Mouse (Mus musculus) kidney, postnatal 36 days (tissue): Measurements from ENCODE around the gene Tgfbr3l.
"Not testable (repeated sequence)": the region's sequence is repeated elsewhere in the genome, so short reads cannot be mapped to it uniquely, and the experiment has no call there.

Experiments used
- DNase-seq, 2 experiments: peaks; one replicate each; pipeline ENCODE4 v3.0.0; 2021 to 2022; ENCODE audit warnings: mixed read lengths in 2 of 2

The Tgfbr3l gene

DNA sequence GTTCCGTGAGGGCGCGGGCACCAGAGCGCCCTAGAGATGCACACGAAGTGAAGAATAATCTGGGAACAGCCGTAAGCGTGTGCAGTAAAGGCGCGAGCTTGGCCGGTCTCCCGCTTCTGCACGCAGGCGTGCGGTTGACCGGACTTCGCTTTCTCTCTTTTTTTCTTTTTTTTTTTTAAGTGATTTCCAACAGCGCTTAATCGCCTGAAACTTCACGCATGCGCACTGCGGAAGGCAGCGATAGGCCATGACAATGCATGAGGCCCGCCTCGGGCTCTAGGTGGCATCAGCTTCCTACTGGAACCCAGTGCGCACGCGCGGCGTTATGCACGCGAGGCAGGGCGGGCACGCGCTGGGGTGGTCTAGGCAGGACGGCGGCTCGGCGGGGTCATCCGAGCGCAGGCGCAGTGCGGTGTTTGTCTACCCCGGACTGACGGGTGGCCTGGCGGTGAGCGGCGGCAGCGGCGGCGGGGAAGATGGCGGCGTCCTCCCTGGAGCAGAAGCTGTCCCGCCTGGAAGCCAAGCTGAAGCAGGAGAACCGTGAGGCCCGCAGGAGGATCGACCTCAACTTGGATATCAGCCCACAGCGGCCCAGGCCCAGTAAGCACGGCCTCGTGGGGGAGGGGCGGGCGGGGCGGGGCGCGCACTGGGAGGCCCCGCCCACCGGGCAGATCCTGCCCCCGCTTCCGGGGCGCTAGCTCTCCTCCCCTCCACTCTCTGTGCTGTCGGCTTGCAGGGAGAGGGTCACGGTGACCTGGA lies 9.4 kb upstream of the Tgfbr3l start, which contains the start of the genes Map2k7 and Gm49320:
Map2k7 (plus strand) TSS at position 307 of the 759 bp plus-strand sequence.
Gm49320 (plus strand) TSS at position 432 of the 759 bp plus-strand sequence.
- peak; percentile 100 for DNase-seq

DNA sequence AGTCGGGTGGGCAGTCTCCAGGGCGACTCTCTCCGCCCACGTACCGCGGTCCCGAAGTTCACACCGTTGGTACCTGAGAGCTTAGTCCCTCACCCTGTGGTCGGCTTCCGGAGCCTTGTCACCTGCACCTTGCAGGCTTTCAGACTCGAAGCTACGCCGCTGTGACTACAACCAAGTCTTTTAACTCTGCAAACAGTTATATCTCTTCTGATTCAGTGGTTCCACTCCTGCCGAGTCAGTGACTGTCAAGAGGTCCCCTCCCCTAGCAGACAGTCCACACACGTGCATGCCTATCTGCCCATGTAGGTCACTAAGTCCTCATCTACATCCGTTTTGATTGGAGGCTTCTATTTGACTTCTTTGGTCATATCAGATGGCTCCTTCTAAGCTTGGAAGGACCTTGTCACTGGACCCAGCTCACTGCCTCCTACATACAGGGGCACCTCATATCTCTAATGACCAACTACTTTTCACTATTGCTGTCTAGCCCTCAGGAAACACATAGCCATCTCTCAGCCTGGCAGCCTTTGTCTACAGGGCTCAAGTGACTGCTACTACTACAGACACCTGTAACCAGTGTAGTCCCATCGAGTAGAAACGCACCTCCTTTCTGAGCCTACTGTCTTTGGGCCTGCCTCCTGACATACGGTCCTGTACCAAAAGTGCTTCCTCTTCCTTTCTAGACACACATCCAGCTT lies 8.7 kb upstream of the Tgfbr3l start:
- DNase-seq, result no peak

DNA sequence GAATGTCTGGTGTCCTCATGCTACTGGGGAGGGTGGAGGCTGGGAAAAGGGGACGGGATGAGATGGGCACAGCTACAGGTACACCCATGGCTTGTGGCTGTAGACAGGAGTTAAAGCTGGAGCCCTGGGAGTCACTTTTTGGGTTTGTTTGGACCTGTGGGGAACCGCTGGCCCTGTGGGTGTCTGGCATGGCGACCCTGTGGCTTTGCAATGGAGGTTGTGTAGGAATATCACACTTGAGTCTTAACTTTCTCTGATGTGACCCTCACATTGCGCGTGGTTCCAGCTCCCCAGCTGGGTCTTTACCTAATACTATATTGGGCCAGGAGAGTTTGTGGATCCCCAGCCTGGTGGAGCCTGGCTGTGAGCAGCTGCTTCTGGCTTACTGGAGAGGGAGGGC lies 3.0 kb upstream of the Tgfbr3l start:
- no peak for DNase-seq

DNA sequence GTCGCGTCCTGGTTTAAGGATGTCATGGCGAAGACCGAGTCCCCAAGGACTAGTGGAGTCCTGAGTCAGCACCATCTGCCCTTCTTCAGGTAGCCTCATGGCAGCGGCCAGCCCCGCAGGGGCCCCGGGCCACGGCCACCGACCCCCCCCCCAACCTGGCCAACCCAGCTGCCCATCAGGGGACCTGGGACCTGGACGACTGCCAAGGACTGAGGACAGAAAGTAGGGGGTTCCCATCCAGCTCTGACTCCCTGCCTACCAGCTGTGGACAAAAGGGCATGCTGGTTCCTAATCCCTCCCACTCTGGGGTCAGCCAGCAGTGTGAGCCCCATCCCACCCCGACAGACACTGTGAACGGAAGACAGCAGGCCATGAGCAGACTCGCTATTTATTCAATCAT lies 2.3 kb upstream of the Tgfbr3l start:
- no peak for DNase-seq

DNA sequence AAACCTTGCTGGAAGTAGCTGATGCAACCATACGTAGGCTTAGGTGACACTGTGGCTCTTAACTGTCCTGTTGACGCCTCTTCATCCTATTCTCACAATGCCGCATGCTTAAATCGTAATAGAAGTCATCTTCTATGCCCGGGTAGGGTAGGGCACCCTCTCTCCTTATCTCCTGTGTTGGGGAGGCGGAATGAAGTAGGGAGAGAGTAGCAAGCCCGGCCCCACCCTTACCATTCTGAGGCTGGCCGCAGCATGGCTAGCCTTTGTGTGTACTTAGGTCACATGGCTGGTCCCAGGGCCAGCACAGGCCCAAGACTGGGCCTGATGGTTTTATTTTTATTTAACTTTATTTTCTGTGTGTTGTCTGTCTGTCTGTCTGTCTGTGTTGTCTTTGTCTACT lies 773 bp upstream of the Tgfbr3l start:
- no peak for DNase-seq

DNA sequence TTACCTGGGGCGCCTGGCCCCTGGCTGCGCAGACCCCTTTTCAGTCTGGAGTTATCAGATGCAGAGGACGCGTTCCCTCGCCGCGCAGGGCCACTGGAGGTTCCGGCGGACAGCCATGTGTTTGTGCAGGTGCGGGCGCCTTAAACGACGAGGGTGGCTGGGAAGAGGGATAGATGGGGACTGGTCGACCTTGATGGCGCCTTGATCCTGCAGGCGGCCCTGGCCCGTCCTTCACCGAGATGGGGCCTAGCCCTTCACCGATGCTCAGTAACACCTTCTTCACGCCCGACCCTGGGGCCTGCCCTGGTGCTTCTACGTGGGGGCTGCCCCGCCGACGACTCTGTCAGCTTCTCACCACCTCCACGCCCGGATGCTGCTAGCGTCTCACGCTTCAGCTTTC lies 1.2 kb downstream of the Tgfbr3l start:
- peak in 1 of 2 experiments; percentile 30 for DNase-seq

DNA sequence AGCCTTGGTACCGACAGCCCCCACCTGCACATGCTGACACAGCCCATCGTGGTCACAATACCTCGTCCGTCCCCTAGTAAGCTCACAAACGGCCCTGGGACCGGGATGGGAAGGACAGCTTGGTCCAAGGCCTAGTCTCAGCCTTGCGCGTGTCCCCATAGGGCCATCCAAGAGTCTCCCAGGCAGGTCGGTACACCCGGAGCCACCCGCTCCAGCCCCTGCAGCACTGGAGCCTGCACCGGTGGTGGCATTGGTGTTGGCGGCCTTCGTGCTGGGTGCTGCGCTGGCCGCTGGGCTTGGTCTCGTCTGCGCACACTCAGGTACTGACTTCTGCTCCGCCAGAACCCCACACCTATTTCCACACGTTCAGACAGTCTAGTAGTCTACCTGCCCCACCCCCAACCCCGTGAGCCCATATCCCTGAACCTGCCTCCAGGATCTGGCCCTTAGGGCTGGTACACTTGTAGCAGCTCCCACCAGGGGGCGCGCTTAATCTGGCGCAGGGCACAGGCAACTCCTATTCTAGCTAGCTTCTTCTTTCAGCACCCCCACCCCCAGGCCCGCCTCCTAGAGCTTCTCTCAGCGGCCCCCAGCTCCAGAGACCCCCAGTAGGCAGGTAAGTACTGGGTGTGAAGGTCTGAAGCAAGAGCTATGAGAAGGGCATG lies 2.4 kb downstream of the Tgfbr3l start:
- peak; percentile 83 to 95 for DNase-seq

DNA sequence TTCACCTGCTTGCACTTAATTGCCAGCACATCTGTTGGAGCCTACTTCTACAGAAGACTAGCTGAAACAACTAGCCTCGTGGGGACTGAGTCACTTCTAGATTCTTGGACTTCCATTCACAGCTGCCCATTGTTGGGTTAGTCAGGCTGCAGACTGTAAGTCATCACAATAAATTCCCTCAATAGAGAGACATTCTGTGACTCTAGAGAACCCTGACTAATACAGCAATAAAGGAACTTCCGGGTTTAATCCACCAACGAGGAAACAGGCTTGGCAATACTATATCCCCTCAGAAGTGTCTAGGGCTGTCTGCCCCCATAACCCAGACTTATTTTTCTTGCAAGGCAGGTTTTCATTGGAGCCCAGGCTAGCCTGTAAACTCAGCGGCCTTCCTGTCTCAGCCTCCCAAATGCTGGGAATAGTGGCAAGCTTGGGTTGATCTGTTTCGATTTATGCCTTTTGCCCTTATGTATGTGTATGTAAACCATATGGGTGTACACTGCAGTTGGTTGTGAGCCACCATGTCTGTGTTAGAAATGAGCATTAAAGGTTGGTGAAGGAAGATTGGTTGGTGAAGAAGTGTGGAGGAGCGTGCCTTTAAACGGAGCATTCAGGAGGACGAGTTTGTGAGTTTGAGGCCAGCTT lies 4.2 kb downstream of the Tgfbr3l start:
- DNase-seq, result no peak

DNA sequence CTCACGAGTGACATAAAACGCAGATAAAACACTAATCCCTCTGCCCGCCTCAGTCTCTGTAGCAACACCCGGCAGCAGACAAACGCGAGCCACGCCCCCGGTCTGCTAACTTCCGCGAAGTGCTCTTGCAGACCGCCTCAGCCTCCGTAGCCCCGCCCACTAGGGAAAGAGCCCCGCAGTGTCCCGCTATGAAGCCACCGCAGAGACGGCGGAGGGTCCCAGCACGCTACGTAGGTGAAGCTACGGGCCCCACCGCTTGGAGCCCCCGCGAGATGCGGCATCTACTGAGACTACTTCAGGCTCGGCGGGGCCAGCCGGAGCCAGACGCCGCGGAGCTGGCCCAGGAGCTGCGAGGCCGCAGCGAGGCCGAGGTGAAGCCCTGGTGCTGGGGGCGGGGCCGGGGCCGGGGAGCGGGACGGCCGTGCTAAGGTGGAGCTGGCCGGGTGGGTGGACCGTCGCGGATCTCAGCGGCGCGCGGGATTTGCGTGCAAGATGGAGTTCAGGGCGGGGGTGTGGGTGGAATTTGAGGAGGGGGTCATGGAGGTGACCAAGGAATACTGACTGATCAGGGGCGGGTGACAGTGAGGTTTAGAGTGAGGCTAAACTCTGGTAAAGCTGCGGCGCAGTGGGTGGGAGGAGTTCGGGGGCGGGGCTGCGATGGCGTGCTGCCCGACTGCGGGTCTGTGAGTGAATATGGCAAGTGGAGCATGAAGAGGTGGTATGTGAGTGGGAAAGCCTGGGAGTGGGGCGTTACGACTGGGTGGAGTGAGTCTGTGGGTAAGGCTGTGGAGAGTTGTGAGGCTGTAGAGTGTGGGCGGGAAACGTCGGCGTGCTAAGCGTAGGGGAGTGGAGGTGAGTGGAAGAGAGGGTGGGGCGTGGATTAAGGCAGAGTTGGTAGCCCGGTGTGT lies 5.2 kb downstream of the Tgfbr3l start, which contains the start of gene Snapc2:
Snapc2 (plus strand) TSS at position 147 of the 908 bp plus-strand sequence.
- peak; percentile 97 to 99 for DNase-seq

DNA sequence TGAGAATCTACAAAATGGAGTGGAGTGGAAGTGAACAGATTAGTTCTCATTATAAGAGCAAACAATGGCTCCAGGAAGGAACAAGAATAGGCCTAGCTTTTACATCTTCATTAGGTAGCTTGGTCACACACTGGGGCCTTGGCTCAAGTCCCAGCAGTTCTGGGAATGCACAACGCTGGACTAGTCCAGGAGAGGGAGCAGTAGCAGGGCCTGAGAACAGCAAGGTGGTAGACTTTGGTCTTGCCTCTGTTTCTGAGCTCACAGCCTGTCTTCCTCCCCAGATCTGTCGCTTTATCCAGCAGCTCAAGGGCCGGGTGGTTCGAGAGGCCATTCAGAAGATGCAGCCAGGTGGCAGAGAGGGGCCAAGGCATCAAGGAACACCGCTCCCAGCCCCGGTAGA lies 6.0 kb downstream of the Tgfbr3l start:
- peak; percentile 86 to 89 for DNase-seq

DNA sequence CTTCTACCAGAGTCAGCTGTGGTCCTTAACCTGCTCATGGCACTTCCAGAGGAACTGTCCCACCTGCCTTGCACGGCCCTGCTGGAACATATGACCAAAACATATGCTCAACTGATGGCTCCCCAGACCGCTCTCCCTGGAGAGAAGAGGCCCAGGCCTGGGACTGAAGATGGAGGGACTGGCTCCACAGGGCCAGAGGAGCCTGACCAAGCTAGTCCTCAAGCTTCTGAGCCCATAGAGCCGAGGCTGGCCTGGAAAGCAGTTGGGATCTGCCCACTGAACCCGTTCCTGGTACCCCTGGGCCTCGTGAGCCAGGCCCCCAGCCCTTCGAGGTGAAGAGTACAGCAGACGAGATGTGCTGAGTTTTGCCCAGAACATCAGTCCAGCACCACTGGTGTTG lies 7.5 kb downstream of the Tgfbr3l start:
- DNase-seq, result not testable (repeated sequence)

DNA sequence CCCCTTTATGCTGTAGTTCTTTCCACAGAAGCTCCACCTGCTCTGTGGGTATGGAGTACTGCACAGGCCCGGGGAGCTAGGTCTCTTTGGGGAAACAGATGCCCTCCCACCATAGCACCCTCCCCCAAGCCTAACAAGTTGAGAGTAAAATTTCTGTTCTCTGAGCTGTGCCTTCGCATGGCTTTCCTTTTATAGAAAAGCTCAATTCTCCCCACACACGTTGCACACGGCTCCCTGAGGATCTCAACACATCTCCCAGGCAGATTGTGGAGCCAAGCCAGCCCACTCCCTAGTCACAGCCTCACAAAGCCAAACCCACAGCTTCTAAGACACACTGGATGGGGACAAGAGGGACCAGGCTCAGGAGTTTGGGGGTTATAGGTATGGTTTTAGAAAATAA lies 8.9 kb downstream of the Tgfbr3l start:
- DNase-seq, result no peak

DNA sequence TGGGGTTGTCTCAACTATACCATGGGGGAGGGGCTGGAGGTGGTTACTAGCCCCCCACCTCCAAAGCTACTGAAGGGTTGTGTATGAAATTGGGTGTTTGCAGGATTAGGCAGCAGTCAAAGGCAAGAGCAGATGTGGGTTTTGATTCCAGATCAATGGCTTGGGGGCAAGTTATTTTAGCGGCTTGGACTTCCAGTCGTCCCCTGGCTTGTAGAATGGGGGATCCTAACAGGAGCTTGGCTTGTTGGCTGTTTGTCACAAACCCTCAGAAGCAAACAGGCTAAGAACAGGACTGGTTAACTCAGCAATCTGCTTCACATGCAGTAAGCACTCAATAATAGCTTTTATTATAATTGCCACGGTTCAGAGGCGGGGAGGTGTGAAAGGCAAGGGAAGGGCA lies 9.3 kb downstream of the Tgfbr3l start:
- no peak for DNase-seq

DNA sequence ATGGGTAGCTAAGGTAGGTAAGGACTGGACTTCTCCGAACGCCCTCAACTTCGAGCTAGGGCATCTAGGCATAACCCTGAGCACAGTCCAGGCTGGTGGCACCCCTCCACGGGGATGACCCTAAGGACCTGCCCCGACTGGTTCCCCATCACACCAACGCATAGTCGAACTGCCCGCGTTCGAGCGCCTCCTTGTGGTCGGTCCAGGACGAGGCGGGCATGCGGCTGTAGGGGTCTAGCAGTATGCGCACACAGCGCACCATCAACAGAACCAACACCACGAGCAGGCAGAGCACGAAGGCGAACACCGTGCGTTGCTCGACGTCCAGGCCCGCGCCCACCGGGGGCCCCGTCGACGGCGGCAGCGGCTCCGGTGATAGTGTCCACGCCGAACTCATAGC lies 10.2 kb downstream of the Tgfbr3l start:
- DNase-seq, result peak; percentile 50 to 81

DNA sequence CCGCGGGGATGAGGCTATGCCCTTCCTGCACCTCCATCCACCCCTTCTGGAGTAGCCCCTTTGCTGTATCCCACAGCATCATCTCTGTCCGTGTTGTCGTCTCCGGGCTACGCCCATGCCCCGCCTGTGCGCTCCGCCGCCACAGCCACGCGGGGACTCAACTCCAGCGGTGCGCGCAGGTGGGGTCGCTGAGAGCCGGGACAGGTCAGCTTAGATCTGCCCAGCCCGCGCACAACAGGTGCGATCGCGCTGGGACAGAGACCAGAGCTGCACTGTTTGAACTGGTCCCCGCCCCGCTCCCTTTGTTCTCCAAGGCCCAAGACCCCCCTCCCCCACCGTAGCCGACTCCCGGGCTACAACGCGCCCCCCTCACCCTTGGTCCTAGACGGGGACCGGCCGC lies 10.7 kb downstream of the Tgfbr3l start:
- DNase-seq, result peak in 1 of 2 experiments; percentile 49

DNA sequence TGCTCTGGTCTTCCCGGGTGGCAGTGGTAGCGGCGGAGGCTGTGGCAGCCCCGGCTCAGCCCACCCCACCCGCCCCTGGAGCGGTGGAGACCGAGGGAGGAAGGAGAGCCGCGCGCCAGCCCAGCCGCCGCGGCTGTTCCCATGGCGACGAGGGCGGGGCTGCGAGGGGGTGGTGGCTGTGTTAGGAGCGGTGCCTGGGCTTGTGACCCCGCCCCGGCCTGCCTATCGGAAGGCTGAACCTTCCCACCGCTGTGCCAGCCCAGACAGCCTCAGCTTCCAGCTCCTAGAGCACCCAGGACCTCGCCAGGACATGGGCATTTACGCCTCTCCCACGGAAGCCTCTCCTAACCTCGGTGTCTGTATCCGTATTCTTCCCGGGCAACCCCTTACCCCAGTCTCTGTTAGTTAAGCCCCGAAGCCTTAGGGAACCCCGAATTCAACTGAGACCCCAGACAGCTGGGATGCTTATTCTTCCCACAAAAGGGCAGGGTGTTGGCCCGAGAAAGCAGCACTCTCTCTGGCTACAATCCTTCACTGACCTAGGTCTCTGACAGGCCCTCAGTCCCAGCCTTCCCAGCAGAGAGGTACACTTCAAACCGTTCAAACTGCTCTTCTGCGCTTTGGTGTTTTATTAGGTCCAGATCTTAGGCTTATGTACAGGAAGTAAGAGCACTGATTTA lies 11.3 kb downstream of the Tgfbr3l start, which contains the start of gene Ctxn1:
Ctxn1 (minus strand) TSS at position 150 of the 680 bp plus-strand sequence.
- peak; percentile 97 to 99 for DNase-seq

DNA sequence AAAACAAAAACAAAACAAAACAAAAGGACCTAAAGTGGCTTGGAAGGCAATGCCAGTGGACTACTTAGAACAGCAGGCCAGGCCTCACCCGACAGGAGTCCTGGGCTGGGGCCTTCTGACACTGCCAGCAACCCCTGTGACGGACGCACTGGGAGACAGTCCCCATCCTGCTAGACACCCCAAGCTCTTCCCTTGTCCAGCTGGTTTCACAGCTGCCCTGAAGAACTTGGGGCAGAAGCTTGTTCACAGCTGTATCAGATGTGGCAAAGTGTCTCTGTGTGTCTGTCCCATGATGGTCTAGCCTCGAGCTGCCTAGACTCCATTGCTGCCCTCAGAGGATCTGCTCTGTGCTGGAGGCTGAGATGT lies 11.8 kb downstream of the Tgfbr3l start:
- DNase-seq, result no peak

DNA sequence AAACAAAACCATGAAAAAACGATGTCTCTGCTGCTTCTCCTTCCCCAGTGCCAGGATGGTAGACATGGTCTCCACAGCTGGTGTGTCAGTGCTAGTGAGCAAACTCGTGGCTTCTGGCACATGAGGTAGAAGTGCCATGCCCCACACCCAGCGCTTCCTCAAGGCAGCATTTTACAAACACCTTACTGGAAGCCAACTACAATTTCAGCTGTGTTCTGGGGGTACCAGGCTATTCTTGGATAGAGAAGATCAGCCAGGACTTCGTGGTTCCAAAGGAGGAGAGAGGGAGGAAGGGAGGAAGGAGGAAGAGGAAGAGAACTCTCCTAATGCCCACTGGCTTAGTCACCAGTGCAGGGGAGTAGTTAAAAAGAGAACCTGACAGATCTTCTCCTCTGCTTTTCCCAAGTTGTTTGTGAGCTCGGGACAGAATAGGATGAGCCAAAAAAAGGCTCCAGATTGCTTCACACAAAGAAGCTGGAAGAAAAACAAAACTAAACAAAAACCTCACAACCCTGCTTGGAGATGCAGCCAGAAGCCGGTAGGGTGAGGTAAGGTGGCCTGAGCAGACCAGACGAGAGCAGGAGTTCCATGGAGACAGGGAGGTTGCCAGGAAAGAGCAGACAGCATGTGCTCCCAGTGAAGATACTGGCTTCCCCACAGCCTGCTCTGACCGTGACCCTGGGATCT lies 15.2 kb downstream of the Tgfbr3l start:
- DNase-seq, result no peak

DNA sequence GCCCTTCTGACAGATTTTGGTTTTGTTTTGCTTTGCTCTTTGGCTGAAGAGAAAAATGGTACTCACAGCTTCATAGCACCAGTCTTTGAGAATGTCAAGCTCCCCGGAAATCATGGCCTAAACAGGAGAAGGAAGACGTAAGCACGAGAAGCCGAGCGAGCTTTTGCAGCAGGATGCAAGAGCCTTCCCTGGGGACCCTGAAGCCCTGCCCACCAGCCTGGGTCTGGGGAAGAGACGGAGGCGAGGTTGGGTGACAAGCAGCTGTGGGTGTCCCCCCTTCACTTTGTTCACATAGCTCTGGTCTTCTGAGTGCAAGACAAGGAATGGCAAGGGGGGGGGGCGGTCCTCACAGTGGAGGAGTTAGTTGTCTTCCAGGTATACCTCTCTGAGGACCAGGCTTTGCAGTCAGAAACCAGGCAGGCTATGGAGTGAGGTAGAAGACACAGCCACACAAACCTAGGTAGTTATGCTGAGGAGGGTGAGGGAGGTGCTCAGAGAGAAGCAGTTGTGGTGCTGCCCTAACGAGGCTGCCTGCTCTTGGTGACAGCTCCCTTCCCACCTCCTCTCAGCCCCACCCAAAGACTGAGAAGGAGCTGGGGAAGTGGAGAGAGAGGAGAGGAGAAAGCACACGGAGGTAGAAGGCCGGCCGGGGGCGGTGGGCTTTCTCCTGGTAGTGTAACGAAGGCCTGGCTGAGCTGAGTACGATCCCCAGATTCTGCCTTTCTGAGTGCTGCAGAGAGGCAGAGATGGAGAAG lies 17.3 kb downstream of the Tgfbr3l start:
- DNase-seq, result no peak

DNA sequence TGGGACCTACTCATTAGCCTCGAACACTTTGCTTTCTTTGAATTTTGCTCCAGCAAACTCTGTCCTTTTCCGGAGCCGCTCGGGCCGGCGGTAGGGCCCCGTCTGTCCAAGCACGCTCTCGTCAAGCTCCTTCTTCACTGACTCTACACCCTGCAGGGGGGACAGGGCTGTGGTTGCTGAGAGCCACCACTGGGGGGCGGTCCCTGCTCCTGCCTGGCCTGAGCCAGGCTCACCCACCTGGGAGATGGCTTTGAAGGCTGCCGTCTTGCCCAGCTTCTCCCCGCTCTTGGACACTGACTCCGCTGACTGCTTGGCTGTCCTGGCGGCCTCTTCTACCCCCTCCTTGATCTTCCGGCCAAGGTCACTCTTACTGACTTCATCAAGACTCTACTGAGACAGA lies 19.6 kb downstream of the Tgfbr3l start:
- peak in 1 of 2 experiments; percentile 56 for DNase-seq
